Mouse (Mus musculus) frontal cortex, adult (tissue): ENCODE measurements around the gene Zfp553.
A peak's percentile ranks its signal among the peaks of the same experiment; 100 is the strongest.

ENCODE experiments used
- ATAC-seq: cut with Nextera tagmentation; 2 replicates; pipeline ENCODE4 v1.9.2; 2017; ENCODE audit warnings: mild to moderate bottlenecking, moderate library complexity, mixed read lengths; ENCODE audit not compliant: low TSS enrichment

Zfp553 gene

DNA sequence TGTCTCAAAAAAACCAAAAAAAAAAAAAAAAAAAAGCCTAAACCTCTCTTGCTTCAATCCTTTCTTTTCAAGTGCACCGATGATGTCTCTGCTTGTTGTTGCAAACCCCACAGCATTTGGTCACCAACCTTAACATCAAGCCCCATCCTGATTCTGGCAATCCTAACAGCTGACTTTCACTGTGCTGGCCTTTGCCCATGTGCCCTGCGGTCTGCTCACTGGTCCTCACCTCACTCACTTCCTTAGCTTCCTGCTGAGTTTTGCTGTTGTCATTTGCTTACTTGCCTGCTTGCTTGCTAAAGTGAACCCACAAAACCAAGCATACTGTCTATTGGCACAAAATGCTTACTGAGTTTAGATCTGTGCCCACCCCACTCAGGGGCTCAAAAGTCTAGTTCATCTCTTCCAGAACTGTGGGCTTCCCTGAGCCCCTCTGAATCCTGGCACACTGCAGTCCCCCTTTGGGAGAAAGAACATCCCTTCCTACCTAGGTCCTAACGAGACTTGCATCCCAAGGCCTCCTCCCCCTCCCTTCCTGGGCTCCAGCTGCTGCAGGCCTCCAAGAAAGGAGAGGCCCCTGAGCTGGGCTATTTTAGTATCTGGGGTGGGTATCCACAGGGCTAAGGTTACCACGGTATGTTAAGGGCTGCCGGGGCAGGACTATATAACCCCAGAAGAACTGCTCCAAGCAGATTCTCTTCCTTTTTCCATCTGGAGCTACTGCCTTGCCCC is 21.7 kb upstream of the Zfp553 start:
- no peak for ATAC-seq

DNA sequence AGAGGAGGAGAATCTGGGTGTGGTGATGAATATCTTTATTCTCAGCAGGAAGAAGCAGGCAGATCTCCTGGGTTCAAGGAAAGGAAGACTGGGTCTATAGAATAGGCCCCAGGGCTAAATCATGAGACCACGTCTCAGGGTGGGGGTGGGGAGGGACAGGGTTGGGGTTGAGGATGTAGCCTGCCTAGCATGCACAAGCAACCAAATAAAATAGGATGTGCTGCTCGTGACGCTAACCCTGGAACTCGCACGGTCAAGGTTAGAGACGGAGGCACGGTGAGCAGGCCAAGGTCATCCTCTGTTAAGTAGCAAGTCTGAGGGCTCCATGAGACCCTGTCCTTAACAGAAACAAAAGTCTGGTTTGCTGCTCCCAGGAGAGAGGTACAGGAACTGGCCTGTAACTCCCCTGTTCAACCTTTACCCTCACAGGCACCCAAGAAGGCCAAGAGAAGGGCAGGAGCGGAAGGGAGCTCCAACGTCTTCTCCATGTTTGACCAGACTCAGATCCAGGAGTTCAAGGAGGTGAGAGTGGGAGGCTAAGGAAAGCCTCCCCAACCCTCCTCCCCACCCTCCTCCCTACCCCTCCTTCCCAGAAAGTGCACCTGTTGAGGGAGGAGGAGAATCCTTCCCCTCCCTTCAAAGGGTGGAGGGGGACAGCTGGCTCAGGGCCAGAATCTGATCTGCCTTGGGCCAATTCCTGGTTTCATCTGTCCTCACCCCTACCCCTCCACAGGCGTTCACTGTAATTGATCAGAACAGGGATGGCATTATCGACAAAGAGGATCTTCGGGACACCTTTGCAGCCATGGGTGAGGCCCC is 20.2 kb upstream of the Zfp553 start:
- ATAC-seq, result no peak

GRCm38 (mm10) chr7:127213485-127213884 is 19.4 kb upstream of the Zfp553 start:
- ATAC-seq, result no peak

- no peak for ATAC-seq
These were observed 18.9 kb upstream of the Zfp553 start for GRCm38 (mm10) chr7:127213930-127214329.

GRCm38 (mm10) chr7:127214521-127214920 is 18.3 kb upstream of the Zfp553 start:
- ATAC-seq, result no peak

GRCm38 (mm10) chr7:127214981-127215871 is 17.6 kb upstream of the Zfp553 start:
- peak; percentile 67 for ATAC-seq

GRCm38 (mm10) chr7:127216307-127216706 is 16.6 kb upstream of the Zfp553 start:
- no peak for ATAC-seq

- no peak for ATAC-seq
These were observed 15.4 kb upstream of the Zfp553 start for GRCm38 (mm10) chr7:127217475-127217874.

DNA sequence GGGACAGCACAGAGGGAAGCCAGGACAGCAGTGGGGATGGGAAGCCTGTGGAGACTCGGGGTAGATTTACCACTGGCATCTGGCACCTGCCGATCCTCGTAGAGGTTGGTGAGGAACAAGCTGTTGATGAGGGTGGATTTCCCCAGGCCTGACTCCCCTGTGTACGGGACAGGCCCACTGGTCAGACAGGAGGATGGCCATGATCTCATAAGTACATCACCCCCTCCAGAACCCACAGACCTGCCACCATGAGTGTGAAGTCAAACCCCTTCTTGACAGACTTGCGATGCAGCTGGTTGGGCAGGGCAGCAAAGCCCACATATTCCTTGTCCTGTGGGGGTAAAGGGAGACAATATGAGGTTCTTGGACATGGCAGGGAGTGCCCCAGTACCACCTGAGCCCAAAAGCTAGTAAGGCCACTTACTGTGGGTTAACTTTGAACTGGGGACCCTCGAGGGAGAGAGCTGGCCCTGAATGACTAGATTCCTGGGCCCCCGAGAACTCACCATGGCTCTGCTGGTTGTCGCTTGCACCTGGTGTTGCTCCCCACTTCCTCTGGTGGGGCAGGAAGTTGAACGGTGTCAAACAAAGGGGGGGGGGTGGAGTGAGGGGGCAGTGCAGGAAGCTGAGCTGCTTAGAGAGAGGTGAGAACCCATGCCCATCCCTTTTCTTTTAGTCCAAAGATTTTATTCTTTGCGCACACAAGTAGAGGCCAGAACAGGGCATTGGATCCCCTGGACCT is 14.8 kb upstream of the Zfp553 start:
- no peak for ATAC-seq

GRCm38 (mm10) chr7:127218670-127219069 is 14.2 kb upstream of the Zfp553 start:
- ATAC-seq, result no peak

- ATAC-seq, result no peak
These were observed 12.4 kb upstream of the Zfp553 start for GRCm38 (mm10) chr7:127220440-127220839.

DNA sequence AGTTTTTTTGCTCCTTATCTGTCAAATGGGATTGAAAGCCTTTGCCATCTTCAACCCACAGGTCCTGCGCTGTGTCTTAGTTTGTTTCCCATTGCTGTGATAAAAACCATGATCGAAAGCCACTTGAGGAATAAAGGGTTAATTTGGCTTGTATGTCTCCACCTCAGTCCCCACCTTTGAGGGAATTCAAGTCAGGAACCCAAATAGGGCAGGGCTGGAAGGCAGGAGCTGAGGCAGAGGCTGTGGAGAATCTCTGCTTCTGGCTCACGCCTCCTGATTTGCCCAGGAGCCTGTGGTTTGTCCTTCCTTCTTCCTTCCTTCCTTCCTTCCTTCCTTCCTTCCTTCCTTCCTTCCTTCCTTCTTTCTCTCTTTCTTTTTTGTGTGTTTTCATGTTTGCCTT is 9.8 kb upstream of the Zfp553 start:
- ATAC-seq, result no peak

- no peak for ATAC-seq
These were observed 9.1 kb upstream of the Zfp553 start for GRCm38 (mm10) chr7:127223515-127224478.

- no peak for ATAC-seq
These were observed 8.2 kb upstream of the Zfp553 start for GRCm38 (mm10) chr7:127224616-127225015.

- ATAC-seq, result peak; percentile 62; the same call in 1 of the 2 replicates
These were observed 7.5 kb upstream of the Zfp553 start for GRCm38 (mm10) chr7:127225147-127225995.

- ATAC-seq, result peak; percentile 45; the same call in 1 of the 2 replicates
These were observed 4.1 kb upstream of the Zfp553 start for GRCm38 (mm10) chr7:127228615-127229303.

DNA sequence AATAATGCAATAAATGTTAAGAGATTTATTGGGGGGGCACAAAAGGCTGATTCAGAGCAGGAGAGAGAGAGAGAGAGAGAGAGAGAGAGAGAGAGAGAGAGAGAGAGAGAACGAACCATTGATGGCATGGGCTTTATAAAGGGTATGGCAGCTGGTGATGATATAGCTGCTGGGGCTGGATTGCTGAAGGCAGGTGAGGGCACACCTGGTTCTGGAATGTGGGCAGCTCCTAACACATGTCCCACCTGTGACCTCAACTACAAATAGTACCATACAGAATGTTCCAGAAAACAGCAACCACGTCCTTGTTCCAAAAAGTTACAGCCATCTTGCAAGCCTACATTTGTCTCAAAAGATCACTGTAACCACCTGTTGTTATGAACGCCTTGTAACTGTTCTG is 1.5 kb upstream of the Zfp553 start:
- ATAC-seq, result no peak

DNA sequence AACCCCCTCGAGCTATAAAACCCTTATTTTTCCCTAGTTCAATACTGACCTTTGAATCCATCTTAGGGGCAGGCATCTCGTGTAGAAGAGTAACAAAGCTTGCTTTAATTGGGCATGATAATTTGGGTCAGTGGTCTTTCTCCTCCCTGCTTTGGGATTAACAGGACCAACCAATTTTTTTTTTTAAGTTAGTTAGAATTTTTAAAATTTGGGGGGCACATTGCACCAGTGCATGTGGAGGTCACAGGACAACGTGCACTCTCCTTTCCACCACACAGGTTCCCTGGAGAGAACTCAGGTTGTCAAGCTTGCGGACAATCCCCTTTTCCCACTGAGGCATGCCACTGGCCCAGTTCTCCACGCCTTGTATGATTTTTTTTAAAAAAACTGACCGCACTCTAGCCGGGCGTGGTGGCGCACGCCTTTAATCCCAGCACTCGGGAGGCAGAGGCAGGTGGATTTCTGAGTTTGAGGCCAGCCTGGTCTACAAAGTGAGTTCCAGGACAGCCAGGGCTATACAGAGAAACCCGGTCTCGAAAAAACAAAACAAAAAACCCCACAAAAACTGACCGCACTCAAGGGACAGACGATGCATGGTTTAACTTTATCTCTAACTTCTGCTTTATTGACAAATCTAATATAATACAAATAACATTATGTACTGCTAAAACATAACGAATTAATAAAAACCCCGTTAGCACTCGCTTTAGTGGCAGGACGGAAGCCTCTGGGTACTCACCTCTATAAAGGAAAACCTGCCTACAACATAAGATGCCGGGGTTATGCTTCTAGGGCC is 837 bp upstream of the Zfp553 start:
- no peak for ATAC-seq
